Mouse (Mus musculus): Measurements from ENCODE around the gene Kat2b.
"Not testable (repeated sequence)": the region's sequence is repeated elsewhere in the genome, so short reads cannot be mapped to it uniquely, and the experiment has no call there.

- TF ChIP-seq CTCF (IDR thresholded peaks at IDR 0.05; ENCODE audit: extremely low read depth, insufficient read length, insufficient replicate concordance, low read depth, low read length); POLR2A (IDR thresholded peaks at IDR 0.05; ENCODE audit: low read depth, low read length): not testable (repeated sequence)
Observed at GRCm38 (mm10) chr17:53608924-53609323, 42.3 kb downstream of the Kat2b start.

Data from small intestine, adult 2 months (tissue).